Mouse (Mus musculus): ENCODE measurements around the gene Slc35e3. TPM values are rescaled to one million over a fixed set of nuclear protein-coding genes. Genes with fewer than 3 reads are reported as not detected.

Gene Slc35e3
- total RNA-seq (2021), result 10 to 100 TPM; 15.1 to 15.6 TPM
- long read RNA-seq, experiment 1, partial matches to known transcripts, result 1 of 6 reads
- long read RNA-seq, experiment 1, other reads (novel, unspliced or antisense), result 1 of 6 reads
- long read RNA-seq, experiment 2, partial matches to known transcripts, result 0 of 7 reads
- long read RNA-seq, experiment 2, other reads (novel, unspliced or antisense), result 3 of 7 reads

GRCm38 (mm10) chr10:117746297-117746883 lies at the start of gene Slc35e3:
Gene Slc35e3 (minus strand): TSS chr10:117746365.
- peak; percentile 99 for DNase-seq

GRCm38 (mm10) chr10:117795206-117795605 lies 49.0 kb upstream of the Slc35e3 start:
- peak; percentile 21 to 37 for DNase-seq

- DNase-seq, result no peak
Observed at GRCm38 (mm10) chr10:117793436-117794030, 47.4 kb upstream of the Slc35e3 start.

- DNase-seq, result peak; percentile 100
Observed at GRCm38 (mm10) chr10:117792141-117793091, 46.3 kb upstream of the Slc35e3 start, which contains the start of gene Nup107. Gene Nup107 (minus strand): TSS chr10:117792705.

- DNase-seq, result no peak
Observed at GRCm38 (mm10) chr10:117791171-117791470, 45.0 kb upstream of the Slc35e3 start.

GRCm38 (mm10) chr10:117790421-117791170 lies 44.4 kb upstream of the Slc35e3 start:
- no peak for DNase-seq

- DNase-seq, result no peak
Observed at GRCm38 (mm10) chr10:117790011-117790410, 43.8 kb upstream of the Slc35e3 start.

GRCm38 (mm10) chr10:117784646-117785045 lies 38.5 kb upstream of the Slc35e3 start:
- no peak for DNase-seq

GRCm38 (mm10) chr10:117783786-117784420 lies 37.7 kb upstream of the Slc35e3 start:
- no peak for DNase-seq

GRCm38 (mm10) chr10:117782491-117783260 lies 36.5 kb upstream of the Slc35e3 start:
- DNase-seq, result peak in 1 of 2 experiments; percentile 11

- no peak for DNase-seq
Observed at GRCm38 (mm10) chr10:117782056-117782455, 35.9 kb upstream of the Slc35e3 start.

GRCm38 (mm10) chr10:117781021-117781725 lies 35.0 kb upstream of the Slc35e3 start:
- no peak for DNase-seq

- no peak for DNase-seq
Observed at GRCm38 (mm10) chr10:117780306-117780911, 34.2 kb upstream of the Slc35e3 start.

GRCm38 (mm10) chr10:117779581-117780305 lies 33.6 kb upstream of the Slc35e3 start:
- no peak for DNase-seq

GRCm38 (mm10) chr10:117778951-117779350 lies 32.8 kb upstream of the Slc35e3 start:
- no peak for DNase-seq

GRCm38 (mm10) chr10:117778328-117778910 lies 32.3 kb upstream of the Slc35e3 start:
- no peak for DNase-seq

- DNase-seq, result no peak
Observed at GRCm38 (mm10) chr10:117777501-117778327, 31.5 kb upstream of the Slc35e3 start.
